Mouse (Mus musculus) skeletal muscle tissue, adult 2 months (tissue): ENCODE data around the gene Ttll11.

Experiments
- DNase-seq: peaks from one replicate; pipeline ENCODE4 v3.0.0-alpha.2; 2012; ENCODE audit warnings: low read depth, low spot score

Gene Ttll11

GRCm38 (mm10) chr2:35979644-35980021 lies at the start of gene Ttll11:
Ttll11 (minus strand) TSS chr2:35979913.
- peak; percentile 90 for DNase-seq

- DNase-seq = peak; percentile 18
Observed at GRCm38 (mm10) chr2:36023291-36023690, 43.6 kb upstream of the Ttll11 start.

GRCm38 (mm10) chr2:36021385-36022159 lies 41.9 kb upstream of the Ttll11 start:
- peak; percentile 36 for DNase-seq

- no peak for DNase-seq
Observed at GRCm38 (mm10) chr2:36013010-36013409, 33.3 kb upstream of the Ttll11 start.

GRCm38 (mm10) chr2:36011331-36011825 lies 31.7 kb upstream of the Ttll11 start:
- no peak for DNase-seq

GRCm38 (mm10) chr2:36010579-36010978 lies 30.9 kb upstream of the Ttll11 start:
- no peak for DNase-seq

- peak; percentile 58 for DNase-seq
Observed at GRCm38 (mm10) chr2:36009386-36009785, 29.7 kb upstream of the Ttll11 start.

GRCm38 (mm10) chr2:36008071-36008470 lies 28.4 kb upstream of the Ttll11 start:
- peak; percentile 32 for DNase-seq

GRCm38 (mm10) chr2:36002188-36002587 lies 22.5 kb upstream of the Ttll11 start:
- no peak for DNase-seq

- DNase-seq = no peak
Observed at GRCm38 (mm10) chr2:36000390-36000789, 20.7 kb upstream of the Ttll11 start.

- no peak for DNase-seq
Observed at GRCm38 (mm10) chr2:35999212-35999611, 19.5 kb upstream of the Ttll11 start.

GRCm38 (mm10) chr2:35998416-35998815 lies 18.7 kb upstream of the Ttll11 start:
- DNase-seq = no peak

GRCm38 (mm10) chr2:35996753-35997152 lies 17.0 kb upstream of the Ttll11 start:
- no peak for DNase-seq

- DNase-seq = no peak
Observed at GRCm38 (mm10) chr2:35994303-35994702, 14.6 kb upstream of the Ttll11 start.

GRCm38 (mm10) chr2:35993481-35993880 lies 13.8 kb upstream of the Ttll11 start:
- DNase-seq = no peak

GRCm38 (mm10) chr2:35992259-35992658 lies 12.5 kb upstream of the Ttll11 start:
- DNase-seq = no peak

GRCm38 (mm10) chr2:35983869-35984268 lies 4.2 kb upstream of the Ttll11 start:
- DNase-seq = peak; percentile 37

- no peak for DNase-seq
Observed at GRCm38 (mm10) chr2:35981872-35982271, 2.2 kb upstream of the Ttll11 start.

- no peak for DNase-seq
Observed at GRCm38 (mm10) chr2:35978941-35979643, 621 bp downstream of the Ttll11 start.

GRCm38 (mm10) chr2:35978276-35978933 lies 1.3 kb downstream of the Ttll11 start:
- DNase-seq = no peak

- no peak for DNase-seq
Observed at GRCm38 (mm10) chr2:35977749-35978148, 2.0 kb downstream of the Ttll11 start.

- no peak for DNase-seq
Observed at GRCm38 (mm10) chr2:35972259-35973001, 7.3 kb downstream of the Ttll11 start.
